ENCODE assay signal across 8 mouse cellular contexts in genomic region chr5:115193669-115194625, GRCm38 (mm10). TPM values are rescaled to one million over a fixed set of nuclear protein-coding genes. Genes with fewer than 3 reads are reported as not detected.
A peak's percentile ranks its signal among the peaks of the same experiment; 100 is the strongest.
DNase-seq lines count a peak whose midpoint lies in the region; ATAC-seq and TF ChIP-seq lines count a peak whose summit lies in the region.

Cabp1 (minus strand) TSS chr5:115194381.

- H3K27ac ChIP-seq in heart, embryonic 12.5 days (ENCODE audit: poor library complexity, severe bottlenecking) = no peak within 1 kb of the TSS
- no peak within 1 kb of the TSS for H3K27ac ChIP-seq in liver, postnatal 0 days (ENCODE audit: low read depth)
- H3K27ac ChIP-seq in neural tube, embryonic 14.5 days (ENCODE audit: low read depth, low read length) = peak within 1 kb of the TSS; percentile 74

- peak; percentile 61 for DNase-seq in ovary, postnatal 36 days (ENCODE audit: low spot score)
- DNase-seq in ovary, postnatal 14 days (ENCODE audit: low spot score) = no peak
- DNase-seq in cerebellum, adult 9-10 months = peak; percentile 75
- DNase-seq in kidney, postnatal 25 days = peak; percentile 64 to 65
- DNase-seq in liver, postnatal 0 days = peak; percentile 64

- peak within 1 kb of the TSS; percentile 99 for H3K4me2 ChIP-seq in heart, embryonic 12.5 days
- H3K4me2 ChIP-seq in liver, postnatal 0 days (ENCODE audit: low read depth, low read length) = peak within 1 kb of the TSS; percentile 83
- H3K4me2 ChIP-seq in neural tube, embryonic 14.5 days (ENCODE audit: low read depth, low read length) = peak within 1 kb of the TSS; percentile 99

- peaks cover 81% of the 10 kb centered on the region for H3K27me3 ChIP-seq in heart, embryonic 12.5 days (replicated peaks)
- peaks cover 60% of the 10 kb centered on the region for H3K27me3 ChIP-seq in liver, postnatal 0 days (ENCODE audit: insufficient read depth, low read length)
- H3K27me3 ChIP-seq in neural tube, embryonic 14.5 days (ENCODE audit: control insufficient read depth, insufficient read depth, low read length) = no peaks in the 10 kb centered on the region

- WGBS in heart, embryonic 12.5 days = under 1% methylated on average over 111 of the region's 116 CpGs
- 4% methylated on average over 75 of the region's 116 CpGs for WGBS in liver, postnatal 0 days (ENCODE audit: insufficient replicate concordance)
- 1% methylated on average over 86 of the region's 116 CpGs for WGBS in neural tube, embryonic 14.5 days

- H3K4me1 ChIP-seq in heart, embryonic 12.5 days (replicated peaks) = peaks cover 24% of the 10 kb centered on the region
- H3K4me1 ChIP-seq in liver, postnatal 0 days (ENCODE audit: insufficient read depth) = peaks cover 13% of the 10 kb centered on the region
- peaks cover 19% of the 10 kb centered on the region for H3K4me1 ChIP-seq in neural tube, embryonic 14.5 days (ENCODE audit: control insufficient read depth, insufficient read depth, low read length)

- no peaks in the 10 kb centered on the region for H3K36me3 ChIP-seq in heart, embryonic 12.5 days
- no peaks in the 10 kb centered on the region for H3K36me3 ChIP-seq in liver, postnatal 0 days (replicated peaks; ENCODE audit: insufficient read depth, low read length)
- H3K36me3 ChIP-seq in neural tube, embryonic 14.5 days (ENCODE audit: control insufficient read depth, insufficient read depth, low read length) = no peaks in the 10 kb centered on the region

- H3K4me3 ChIP-seq in heart, embryonic 12.5 days = peak within 1 kb of the TSS; percentile 57
- H3K4me3 ChIP-seq in liver, postnatal 0 days (ENCODE audit: low read depth, low read length) = peak within 1 kb of the TSS; percentile 51
- peak within 1 kb of the TSS; percentile 63 for H3K4me3 ChIP-seq in neural tube, embryonic 14.5 days (ENCODE audit: low read depth, low read length)

- H3K9me3 ChIP-seq in heart, embryonic 12.5 days (replicated peaks) = no peaks in the 10 kb centered on the region
- H3K9me3 ChIP-seq in liver, postnatal 0 days (ENCODE audit: low read length) = no peaks in the 10 kb centered on the region
- H3K9me3 ChIP-seq in neural tube, embryonic 14.5 days (ENCODE audit: control insufficient read depth, low read length) = no peaks in the 10 kb centered on the region

- no peak for TF ChIP-seq EP300 in liver, postnatal 0 days (IDR thresholded peaks at IDR 0.05; ENCODE audit: low read depth)

- ATAC-seq in heart, embryonic 12.5 days (ENCODE audit: insufficient number of reproducible peaks, low FRiP score) = peak; percentile 42; the same call in 1 of the 2 replicates
- 0 out of 2 replicates have a peak, but pooled peaks have one; percentile 41 for ATAC-seq in liver, postnatal 0 days
- ATAC-seq in neural tube, embryonic 14.5 days (ENCODE audit: low read depth) = peak; percentile 69
- ATAC-seq in erythroid progenitor cell, adult 5-6 weeks (replicated peaks; ENCODE audit: low FRiP score, poor library complexity, severe bottlenecking) = no peak

- TF ChIP-seq CTCF in liver, postnatal 0 days (IDR thresholded peaks at IDR 0.05; ENCODE audit: low read depth) = peak; percentile 43

- H3K9ac ChIP-seq in heart, embryonic 12.5 days = peak within 1 kb of the TSS; percentile 60
- 0 out of 2 replicates have a peak within 1 kb of the TSS, but pooled peaks have one; percentile 11 for H3K9ac ChIP-seq in liver, postnatal 0 days (replicated peaks)
- H3K9ac ChIP-seq in neural tube, embryonic 14.5 days (replicated peaks; ENCODE audit: low read depth, low read length) = peak within 1 kb of the TSS; percentile 86

RNA-seq across cellular contexts. Expression of gene Cabp1, which starts in this region (rescaled TPM):
- 0.34 and 0.54 TPM in 2 replicates for polyA plus RNA-seq in heart, embryonic 12.5 days (2016; fragmentation: Nextera tagmentation; extraction: Ambion mirVana)
- not detected in 2 replicates for polyA plus RNA-seq in liver, postnatal 0 days (2015; fragmentation: Nextera tagmentation; extraction: Ambion mirVana)
- 28.1 and 30.3 TPM in 2 replicates for polyA plus RNA-seq in neural tube, embryonic 14.5 days (2014; fragmentation: Nextera tagmentation; extraction: Ambion mirVana)
- not detected in 2 replicates for total RNA-seq in erythroid progenitor cell, adult 5-6 weeks (2015; ENCODE audit: low replicate concordance)
- total RNA-seq in erythroid progenitor cell, adult 5-6 weeks (2017; ENCODE audit: low replicate concordance) = not detected in 2 replicates

Comparison
In these comparisons a context has a peak if more than half of its experiments do, and no peak if none do; other contexts are left out.
1. RNA of gene Cabp1 (polyA plus RNA-seq): 28.1 to 30.3 TPM in neural tube, embryonic 14.5 days; 0.34 to 0.54 TPM in heart, embryonic 12.5 days and not detected in liver, postnatal 0 days; every median in the first group is over 10 times any median in the second.
2. Peak in ATAC-seq, H3K4me3 ChIP-seq, H3K9ac ChIP-seq and H3K4me2 ChIP-seq in heart, embryonic 12.5 days; RNA of the gene not detected or under 1 TPM.
3. Peak in DNase-seq, ATAC-seq, H3K4me3 ChIP-seq, H3K9ac ChIP-seq and H3K4me2 ChIP-seq in liver, postnatal 0 days; RNA of the gene not detected or under 1 TPM.
4. H3K9ac ChIP-seq: peak in every context shown above with its lines; median percentile 86 in neural tube, embryonic 14.5 days; 60 in heart, embryonic 12.5 days; 11 in liver, postnatal 0 days.
5. Peak in every context shown above with its lines, with median percentiles within 50 percentile points of each other: H3K4me2 ChIP-seq and H3K4me3 ChIP-seq.